Mouse (Mus musculus) limb, embryonic 13.5 days (tissue): Measurements from ENCODE around the gene Kcna6. TPM values are rescaled to one million over a fixed set of nuclear protein-coding genes. Genes with fewer than 3 reads are reported as not detected.
A peak's percentile ranks its signal among the peaks of the same experiment; 100 is the strongest.

Source experiments
- ATAC-seq: fragments of 200-750 bp; cut with Nextera tagmentation; 2 replicates; pipeline ENCODE4 v1.8.0; 2017; ENCODE audit warnings: low read depth, moderate number of reproducible peaks, moderate TSS enrichment; ENCODE audit not compliant: low FRiP score
- H3K27ac ChIP-seq: fragments of 300-500 bp; sonication (generic); 2 replicates; pipeline ENCODE4 v1.5.1; 2015; ENCODE audit warnings: inconsistent platforms, mild to moderate bottlenecking, moderate library complexity
- H3K27me3 ChIP-seq: fragments of 300-500 bp; sonication (generic); 2 replicates; pipeline ENCODE4 v1.6.1; 2015; ENCODE audit warnings: mild to moderate bottlenecking, inconsistent platforms
- H3K36me3 ChIP-seq: fragments of 300-500 bp; sonication (generic); 2 replicates; pipeline ENCODE4 v1.6.1; 2015; ENCODE audit warnings: inconsistent platforms, mild to moderate bottlenecking, moderate library complexity
- H3K4me1 ChIP-seq: fragments of 300-500 bp; sonication (generic); 2 replicates; pipeline ENCODE4 v1.6.1; 2015; ENCODE audit warnings: inconsistent platforms
- H3K4me2 ChIP-seq: fragments of 300-500 bp; sonication (generic); replicated peaks from 2 replicates; pipeline ENCODE4 v1.6.1; 2015; ENCODE audit warnings: inconsistent platforms, mild to moderate bottlenecking, moderate library complexity
- H3K4me3 ChIP-seq: fragments of 300-500 bp; sonication (generic); 2 replicates; pipeline ENCODE4 v1.5.1; 2015; ENCODE audit warnings: moderate library complexity, mild to moderate bottlenecking, inconsistent platforms
- H3K9ac ChIP-seq: fragments of 300-500 bp; sonication (generic); 2 replicates; pipeline ENCODE4 v1.6.1; 2015; ENCODE audit warnings: mild to moderate bottlenecking, inconsistent platforms
- H3K9me3 ChIP-seq: fragments of 300-500 bp; sonication (generic); 2 replicates; pipeline ENCODE4 v1.6.1; 2016; ENCODE audit warnings: inconsistent platforms
- whole genome bisulfite sequencing: fragments of 180-500 bp; shearing (Covaris S2); methylation state at CpG from one replicate; pipeline ENCODE4 v1.1.7; 2015; 5-methylcytosine and 5-hydroxymethylcytosine counted together
- polyA plus RNA-seq: library from polyadenylated mRNA; unstranded; fragments of >200 nt; fragmentation: Nextera tagmentation; extraction: Ambion mirVana; gene quantifications from 2 replicates; pipeline ENCODE4 v1.2.1, GENCODE M21; 2015

The Kcna6 gene
- polyA plus RNA-seq, 1 experiment from 2014 or later, result 8.7 TPM

DNA sequence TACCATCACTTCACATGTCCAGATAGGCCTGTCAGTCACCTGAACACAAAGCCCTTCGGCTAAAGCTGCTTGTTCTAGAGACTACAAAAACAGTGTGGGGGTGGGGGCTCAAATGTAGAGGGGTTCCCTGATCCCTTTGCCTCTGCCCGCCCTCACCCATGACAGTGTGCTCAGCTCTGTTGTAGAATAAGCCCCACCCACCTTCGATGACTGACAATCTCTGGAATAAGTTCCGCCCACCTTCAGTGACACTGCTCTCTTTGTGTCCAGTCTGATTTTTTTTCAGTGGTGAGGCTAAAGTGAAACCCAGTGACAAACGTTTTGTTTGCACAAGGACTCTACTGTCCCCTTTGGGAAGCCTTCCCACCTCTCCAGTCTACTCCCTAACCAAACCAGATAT, 26.1 kb upstream of the Kcna6 start:
- H3K4me2 ChIP-seq, result no peak overlapping the region
- no peak for ATAC-seq
- no peak overlapping the region for H3K4me3 ChIP-seq
- peaks cover 19% of the 10 kb centered on the region; the same call in 1 of the 2 replicates for H3K4me1 ChIP-seq
- H3K36me3 ChIP-seq, result no peaks in the 10 kb centered on the region
- no peaks in the 10 kb centered on the region for H3K27me3 ChIP-seq
- H3K27ac ChIP-seq, result no peak overlapping the region
- 68% methylated on average over 5 of the region's 5 CpGs for WGBS
- H3K9ac ChIP-seq, result no peak overlapping the region
- H3K9me3 ChIP-seq, result no peaks in the 10 kb centered on the region

GRCm38 (mm10) chr6:126764563-126765091, 24.2 kb upstream of the Kcna6 start:
- no peak overlapping the region for H3K27ac ChIP-seq
- H3K4me1 ChIP-seq, result peaks cover 16% of the 10 kb centered on the region; the same call in 1 of the 2 replicates
- no peaks in the 10 kb centered on the region for H3K9me3 ChIP-seq
- no peak for ATAC-seq
- H3K4me3 ChIP-seq, result no peak overlapping the region
- H3K9ac ChIP-seq, result no peak overlapping the region
- H3K36me3 ChIP-seq, result no peaks in the 10 kb centered on the region
- H3K4me2 ChIP-seq, result no peak overlapping the region
- no peaks in the 10 kb centered on the region for H3K27me3 ChIP-seq
- 78% methylated on average over 11 of the region's 11 CpGs for WGBS

DNA sequence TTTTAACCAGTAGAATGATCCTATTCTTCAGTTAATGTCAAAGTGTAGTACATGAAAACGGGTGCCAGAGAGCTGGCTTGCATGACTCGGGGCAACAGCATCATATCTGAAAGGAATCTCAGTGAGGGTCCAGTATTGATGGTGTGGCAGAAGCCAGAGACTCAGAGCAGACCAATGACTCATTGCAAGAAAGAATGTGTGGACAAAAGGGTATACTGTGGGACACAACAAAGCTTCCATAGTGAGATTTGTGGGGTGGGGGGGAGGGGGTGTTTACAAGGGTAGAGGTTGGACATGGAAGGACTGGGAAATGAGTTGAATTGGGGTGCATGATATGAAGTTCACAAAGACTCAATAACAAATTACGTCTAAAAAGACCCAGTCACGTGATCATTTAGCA, 20.9 kb upstream of the Kcna6 start:
- no peak overlapping the region for H3K9ac ChIP-seq
- no peak overlapping the region for H3K4me2 ChIP-seq
- H3K9me3 ChIP-seq, result no peaks in the 10 kb centered on the region
- no peak overlapping the region for H3K4me3 ChIP-seq
- no peaks in the 10 kb centered on the region for H3K36me3 ChIP-seq
- no peaks in the 10 kb centered on the region for H3K27me3 ChIP-seq
- WGBS, result 87% methylated on average over 4 of the region's 4 CpGs
- H3K27ac ChIP-seq, result no peak overlapping the region
- peaks cover 1% of the 10 kb centered on the region for H3K4me1 ChIP-seq
- ATAC-seq, result no peak

- Histone ChIP-seq H3K4me2 (peak overlapping the region; percentile 44), H3K4me1 (peaks cover 26% of the 10 kb centered on the region), H3K4me3 (no peak overlapping the region), H3K9ac (no peak overlapping the region; the same call in 1 of the 2 replicates), H3K27me3 (no peaks in the 10 kb centered on the region), H3K27ac (peak overlapping the region; percentile 52; the same call in 1 of the 2 replicates), H3K9me3 (no peaks in the 10 kb centered on the region), H3K36me3 (no peaks in the 10 kb centered on the region)
- ATAC-seq, result peak; percentile 81
- WGBS, result 10% methylated on average over 8 of the region's 8 CpGs
Observed at GRCm38 (mm10) chr6:126755729-126756411, 15.4 kb upstream of the Kcna6 start.

GRCm38 (mm10) chr6:126752520-126752919, 12.0 kb upstream of the Kcna6 start:
- Histone ChIP-seq H3K9me3 (no peaks in the 10 kb centered on the region), H3K27me3 (no peaks in the 10 kb centered on the region), H3K9ac (peak overlapping the region; percentile 36; the same call in 1 of the 2 replicates), H3K36me3 (no peaks in the 10 kb centered on the region), H3K27ac (no peak overlapping the region), H3K4me3 (no peak overlapping the region), H3K4me2 (peak overlapping the region; percentile 49), H3K4me1 (peaks cover 26% of the 10 kb centered on the region)
- peak; percentile 53; the same call in 1 of the 2 replicates for ATAC-seq
- WGBS, result 24% methylated on average over 12 of the region's 12 CpGs

DNA sequence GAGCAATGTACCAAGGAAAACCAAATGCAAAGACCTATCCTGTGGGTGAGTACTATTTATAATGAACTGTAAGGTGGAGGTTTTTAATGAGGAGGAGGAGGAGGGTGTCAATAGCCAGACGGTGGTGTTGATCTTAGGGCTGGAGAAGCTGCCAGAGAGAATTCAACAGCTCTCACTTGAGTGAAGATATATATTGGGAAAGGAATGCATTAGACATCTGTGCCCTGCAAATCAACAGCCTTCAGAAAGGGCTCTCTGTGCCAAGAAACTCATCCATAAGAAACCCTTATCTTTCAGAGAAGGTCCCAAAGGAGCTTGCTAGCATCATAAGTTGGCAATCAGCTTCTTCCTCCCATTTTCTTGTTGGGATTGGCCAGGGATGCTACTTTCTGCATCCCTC, 5.4 kb upstream of the Kcna6 start:
- Histone ChIP-seq H3K9ac (no peak overlapping the region), H3K4me1 (no peaks in the 10 kb centered on the region), H3K27me3 (peaks cover 9% of the 10 kb centered on the region; the same call in 1 of the 2 replicates), H3K9me3 (no peaks in the 10 kb centered on the region), H3K36me3 (no peaks in the 10 kb centered on the region), H3K4me2 (no peak overlapping the region), H3K27ac (no peak overlapping the region), H3K4me3 (no peak overlapping the region)
- ATAC-seq, result no peak
- WGBS, result 43% methylated on average over 1 of the region's 1 CpGs

DNA sequence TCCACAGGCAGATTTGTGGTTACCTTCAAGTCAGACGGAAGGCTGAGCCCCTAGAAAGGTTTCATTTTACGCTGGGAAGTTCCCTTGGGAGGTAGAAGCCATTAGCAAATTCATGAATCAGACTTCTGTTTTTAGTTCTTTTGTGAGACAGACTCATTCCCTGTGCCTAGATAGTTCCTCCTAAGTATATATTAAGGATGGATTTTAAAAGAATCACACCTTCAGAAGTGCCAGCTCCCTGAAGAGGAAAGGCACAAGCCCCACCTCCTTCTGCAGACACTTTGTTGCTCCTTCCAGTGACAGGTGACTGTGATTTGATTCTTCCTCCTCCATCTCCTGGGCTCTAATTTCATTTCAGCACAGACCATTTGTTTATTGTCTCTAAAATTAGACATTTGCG, 2.1 kb upstream of the Kcna6 start:
- WGBS, result 47% methylated on average over 3 of the region's 3 CpGs
- no peak for ATAC-seq
- no peak overlapping the region for H3K27ac ChIP-seq
- H3K9me3 ChIP-seq, result no peaks in the 10 kb centered on the region
- no peak overlapping the region for H3K4me2 ChIP-seq
- H3K4me1 ChIP-seq, result peaks cover 11% of the 10 kb centered on the region
- H3K9ac ChIP-seq, result no peak overlapping the region
- no peaks in the 10 kb centered on the region; the same call in 1 of the 2 replicates for H3K36me3 ChIP-seq
- H3K4me3 ChIP-seq, result no peak overlapping the region
- peaks cover 29% of the 10 kb centered on the region for H3K27me3 ChIP-seq

GRCm38 (mm10) chr6:126739326-126740210, 906 bp downstream of the Kcna6 start:
- Histone ChIP-seq H3K4me2 (peak overlapping the region; percentile 97), H3K36me3 (peaks cover 6% of the 10 kb centered on the region; the same call in 1 of the 2 replicates), H3K9me3 (no peaks in the 10 kb centered on the region), H3K4me1 (peaks cover 22% of the 10 kb centered on the region), H3K27me3 (peaks cover 29% of the 10 kb centered on the region), H3K27ac (no peak overlapping the region), H3K9ac (peak overlapping the region; percentile 74), H3K4me3 (peak overlapping the region; percentile 63)
- peak; percentile 48; the same call in 1 of the 2 replicates for ATAC-seq
- WGBS, result 1% methylated on average over 67 of the region's 67 CpGs

DNA sequence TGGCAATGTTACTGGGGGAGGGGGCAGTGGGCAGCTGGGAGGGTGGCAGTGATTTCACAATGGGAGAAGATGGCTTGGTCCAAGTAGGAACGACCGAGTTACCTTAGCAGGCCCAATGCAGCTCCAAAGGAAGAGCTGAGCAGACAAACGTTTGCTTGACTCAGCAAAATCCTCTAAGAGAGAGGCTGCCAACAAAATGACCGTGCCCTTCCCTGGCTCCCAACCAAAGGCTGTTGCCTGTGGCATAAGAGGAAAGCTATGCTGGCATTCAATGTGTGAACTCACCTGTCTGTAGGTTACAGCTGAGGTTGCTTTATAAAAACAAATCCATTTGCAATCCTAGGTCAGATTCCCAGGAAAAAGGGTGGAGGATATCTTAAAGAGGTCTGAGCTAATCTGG, 3.5 kb downstream of the Kcna6 start:
- Histone ChIP-seq H3K4me3 (no peak overlapping the region), H3K9ac (no peak overlapping the region), H3K36me3 (peaks cover 6% of the 10 kb centered on the region; the same call in 1 of the 2 replicates), H3K4me2 (no peak overlapping the region), H3K4me1 (peaks cover 32% of the 10 kb centered on the region), H3K27ac (no peak overlapping the region), H3K27me3 (peaks cover 25% of the 10 kb centered on the region), H3K9me3 (no peaks in the 10 kb centered on the region)
- WGBS, result 77% methylated on average over 4 of the region's 4 CpGs
- no peak for ATAC-seq

DNA sequence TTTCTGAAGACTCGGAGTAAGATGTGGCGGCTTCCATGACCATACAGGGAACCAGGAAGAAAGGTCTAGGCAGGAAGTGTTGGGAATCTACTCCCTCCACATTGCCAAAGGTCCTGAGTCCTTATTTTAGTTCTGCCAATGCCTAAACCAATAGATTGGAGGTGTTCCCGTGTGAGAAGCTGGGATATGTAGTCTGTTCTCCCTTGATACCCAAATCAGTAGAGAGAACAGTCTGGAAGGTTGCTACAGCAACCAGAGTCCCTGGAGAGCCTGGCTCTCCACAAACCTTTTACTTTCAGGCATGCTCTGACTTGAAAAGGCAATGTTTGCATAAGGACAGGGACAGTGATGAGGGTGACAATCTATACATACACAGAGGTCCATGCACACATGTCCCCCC, 4.7 kb downstream of the Kcna6 start:
- peaks cover 32% of the 10 kb centered on the region for H3K4me1 ChIP-seq
- no peak overlapping the region for H3K4me3 ChIP-seq
- H3K4me2 ChIP-seq, result no peak overlapping the region
- WGBS, result 77% methylated on average over 3 of the region's 3 CpGs
- H3K27me3 ChIP-seq, result peaks cover 19% of the 10 kb centered on the region
- H3K36me3 ChIP-seq, result peaks cover 6% of the 10 kb centered on the region; the same call in 1 of the 2 replicates
- no peak overlapping the region for H3K27ac ChIP-seq
- H3K9me3 ChIP-seq, result no peaks in the 10 kb centered on the region
- no peak overlapping the region for H3K9ac ChIP-seq
- no peak for ATAC-seq

DNA sequence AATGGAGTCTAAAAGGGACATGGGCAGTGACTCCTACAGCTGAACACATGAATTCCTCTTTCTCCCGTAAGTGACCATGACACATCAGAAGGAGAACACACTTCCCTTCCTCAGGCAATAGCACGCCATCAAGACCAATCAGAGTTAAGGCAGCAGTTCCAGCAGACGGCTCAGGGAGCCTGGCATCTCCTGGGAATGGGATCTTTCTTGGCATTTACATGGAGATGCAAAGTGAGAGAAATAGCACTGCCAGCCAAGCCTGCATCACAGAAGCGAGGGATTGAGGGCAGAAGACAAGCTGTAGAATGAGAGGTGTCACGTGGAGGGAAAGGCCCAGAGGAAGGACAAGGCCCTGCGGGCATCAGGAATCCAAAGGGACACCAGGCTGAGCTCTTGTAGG, 7.8 kb downstream of the Kcna6 start:
- no peak for ATAC-seq
- H3K9ac ChIP-seq, result no peak overlapping the region
- no peaks in the 10 kb centered on the region for H3K9me3 ChIP-seq
- no peak overlapping the region for H3K4me2 ChIP-seq
- H3K4me3 ChIP-seq, result no peak overlapping the region
- WGBS, result 80% methylated on average over 6 of the region's 6 CpGs
- H3K27ac ChIP-seq, result no peak overlapping the region
- H3K4me1 ChIP-seq, result peaks cover 21% of the 10 kb centered on the region
- H3K27me3 ChIP-seq, result 0 out of 2 replicates have a peak, but pooled peaks cover under 1% of the 10 kb centered on the region
- H3K36me3 ChIP-seq, result peaks cover 6% of the 10 kb centered on the region; the same call in 1 of the 2 replicates

- WGBS, result 81% methylated on average over 8 of the region's 8 CpGs
- Histone ChIP-seq H3K9ac (no peak overlapping the region), H3K27ac (no peak overlapping the region), H3K9me3 (no peaks in the 10 kb centered on the region), H3K27me3 (no peaks in the 10 kb centered on the region), H3K36me3 (peaks cover 21% of the 10 kb centered on the region), H3K4me1 (peaks cover 3% of the 10 kb centered on the region), H3K4me2 (no peak overlapping the region), H3K4me3 (no peak overlapping the region)
- ATAC-seq, result no peak
Observed at GRCm38 (mm10) chr6:126728803-126729202, 11.7 kb downstream of the Kcna6 start.
